Mouse (Mus musculus) heart, postnatal 4 days (tissue): ENCODE results near the gene Nrp2. TPM values are rescaled to one million over a fixed set of nuclear protein-coding genes. Genes with fewer than 3 reads are reported as not detected.

Experiments used
- DNase-seq: peaks from one replicate; pipeline ENCODE4 v3.0.0; 2021
- total RNA-seq, 2 experiments: library from RNA; stranded (reverse); gene quantifications; 2 replicates each; pipeline ENCODE4 v1.2.3; 2021

Nrp2 gene
- total RNA-seq, 2 experiments from 2014 or later, result 44.7 to 50.9 TPM

- DNase-seq, result no peak
Measured at GRCm38 (mm10) chr1:62823549-62824195, 120.6 kb downstream of the Nrp2 start.

GRCm38 (mm10) chr1:62825822-62826765 is 123.0 kb downstream of the Nrp2 start:
- no peak for DNase-seq

GRCm38 (mm10) chr1:62827316-62827715 is 124.2 kb downstream of the Nrp2 start:
- no peak for DNase-seq

- no peak for DNase-seq
Measured at GRCm38 (mm10) chr1:62828156-62828555, 125.1 kb downstream of the Nrp2 start.

GRCm38 (mm10) chr1:62829690-62830417 is 126.8 kb downstream of the Nrp2 start:
- DNase-seq, result peak; percentile 28

- DNase-seq, result no peak
Measured at GRCm38 (mm10) chr1:62830418-62830769, 127.3 kb downstream of the Nrp2 start.

GRCm38 (mm10) chr1:62831725-62832455 is 128.8 kb downstream of the Nrp2 start:
- DNase-seq, result no peak

GRCm38 (mm10) chr1:62833356-62833755 is 130.3 kb downstream of the Nrp2 start:
- DNase-seq, result no peak

GRCm38 (mm10) chr1:62834443-62835185 is 131.5 kb downstream of the Nrp2 start:
- DNase-seq, result no peak

- DNase-seq, result no peak
Measured at GRCm38 (mm10) chr1:62838083-62838482, 135.0 kb downstream of the Nrp2 start.

GRCm38 (mm10) chr1:62838631-62839030 is 135.5 kb downstream of the Nrp2 start:
- DNase-seq, result no peak

GRCm38 (mm10) chr1:62843215-62843614 is 140.1 kb downstream of the Nrp2 start:
- no peak for DNase-seq

GRCm38 (mm10) chr1:62850990-62851940 is 148.2 kb downstream of the Nrp2 start:
- no peak for DNase-seq

GRCm38 (mm10) chr1:62853362-62853761 is 150.3 kb downstream of the Nrp2 start:
- DNase-seq, result no peak

GRCm38 (mm10) chr1:62853996-62854395 is 150.9 kb downstream of the Nrp2 start:
- DNase-seq, result no peak

GRCm38 (mm10) chr1:62859098-62859497 is 156.0 kb downstream of the Nrp2 start:
- DNase-seq, result no peak

- peak; percentile 62 for DNase-seq
Measured at GRCm38 (mm10) chr1:62859556-62860300, 156.6 kb downstream of the Nrp2 start.

GRCm38 (mm10) chr1:62860327-62860726 is 157.2 kb downstream of the Nrp2 start:
- DNase-seq, result peak; percentile 18

GRCm38 (mm10) chr1:62860788-62861187 is 157.7 kb downstream of the Nrp2 start:
- peak; percentile 71 for DNase-seq
